Mouse (Mus musculus) forebrain, embryonic 11.5 days (tissue): ENCODE results near the gene Tekt4. TPM values are rescaled to one million over a fixed set of nuclear protein-coding genes. Genes with fewer than 3 reads are reported as not detected.
A peak's percentile ranks its signal among the peaks of the same experiment; 100 is the strongest.

ENCODE experiments used
- ATAC-seq: fragments of 200-750 bp; cut with Nextera tagmentation; replicated peaks from 2 replicates; pipeline ENCODE4 v1.8.0; 2017; ENCODE audit warnings: moderate TSS enrichment; ENCODE audit not compliant: low FRiP score
- DNase-seq: peaks from one replicate; pipeline ENCODE4 v3.0.0-alpha.2; 2017; ENCODE audit warnings: low spot score
- H3K27ac ChIP-seq: fragments of 300-500 bp; sonication (generic); 2 replicates; pipeline ENCODE4 v1.5.1; 2014; ENCODE audit warnings: low read depth, low read length
- H3K27me3 ChIP-seq: fragments of 300-500 bp; sonication (generic); 2 replicates; pipeline ENCODE4 v1.6.1; 2014; ENCODE audit warnings: mild to moderate bottlenecking, low read length, mixed read lengths; ENCODE audit not compliant: control insufficient read depth, insufficient read depth
- H3K36me3 ChIP-seq: fragments of 300-500 bp; sonication (generic); 2 replicates; pipeline ENCODE4 v1.6.1; 2014; ENCODE audit warnings: mild to moderate bottlenecking, low read length, moderate library complexity, mixed read lengths; ENCODE audit not compliant: control insufficient read depth, insufficient read depth
- H3K4me1 ChIP-seq: fragments of 300-500 bp; sonication (generic); replicated peaks from 2 replicates; pipeline ENCODE4 v1.6.1; 2014; ENCODE audit warnings: low read length, mixed read lengths; ENCODE audit not compliant: control insufficient read depth, insufficient read depth
- H3K4me2 ChIP-seq: fragments of 300-500 bp; sonication (generic); 2 replicates; pipeline ENCODE4 v1.6.1; 2014; ENCODE audit warnings: low read depth, mild to moderate bottlenecking, low read length, moderate library complexity, mixed read lengths; ENCODE audit not compliant: severe bottlenecking
- H3K4me3 ChIP-seq: fragments of 300-500 bp; sonication (generic); 2 replicates; pipeline ENCODE4 v1.5.1; 2014; ENCODE audit warnings: low read depth, low read length
- H3K9ac ChIP-seq: fragments of 300-500 bp; sonication (generic); 2 replicates; pipeline ENCODE4 v1.6.1; 2014; ENCODE audit warnings: low read length
- H3K9me3 ChIP-seq: fragments of 300-500 bp; sonication (generic); 2 replicates; pipeline ENCODE4 v1.6.1; 2016; ENCODE audit warnings: low read length, mixed read lengths; ENCODE audit not compliant: control insufficient read depth
- WGBS: fragments of 180-500 bp; shearing (Covaris S2); extraction: QIAGEN DNeasy Blood & Tissue Kit; methylation state at CpG from one replicate; pipeline ENCODE4 v1.1.7; 2014; 5-methylcytosine and 5-hydroxymethylcytosine counted together
- polyA plus RNA-seq: library from polyadenylated mRNA; unstranded; fragments of >200 nt; fragmentation: Nextera tagmentation; extraction: Ambion mirVana; gene quantifications from 2 replicates; pipeline ENCODE4 v1.2.1, GENCODE M21; 2014

The Tekt4 gene
- polyA plus RNA-seq, 1 experiment from 2014 or later: 0.12 TPM

DNA sequence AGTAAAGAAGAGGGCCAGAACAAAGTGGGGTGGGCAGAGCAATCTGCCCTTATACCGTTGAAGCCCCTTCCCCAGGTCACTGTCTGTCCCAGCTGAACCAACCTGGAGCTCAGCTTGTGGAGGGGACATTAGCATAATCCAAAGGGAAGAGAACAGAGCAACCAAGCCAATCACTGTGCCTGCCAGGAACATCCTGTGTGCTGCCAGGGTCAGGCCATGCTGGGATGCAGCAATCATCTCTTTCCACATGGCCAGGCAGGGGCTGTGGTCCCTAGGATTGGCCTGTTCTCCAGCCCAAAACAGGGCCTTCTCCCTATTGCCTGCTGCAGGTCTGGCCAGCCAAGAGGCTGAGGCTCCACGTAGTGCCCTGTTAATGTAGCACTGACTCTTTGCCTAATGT is 28.4 kb upstream of the Tekt4 start:
- peaks cover 2% of the 10 kb centered on the region for H3K27me3 ChIP-seq
- no peak for DNase-seq
- no peak overlapping the region for H3K9ac ChIP-seq
- peaks cover 5% of the 10 kb centered on the region for H3K4me1 ChIP-seq
- WGBS: 67% methylated on average over 2 of the region's 2 CpGs
- H3K9me3 ChIP-seq: no peaks in the 10 kb centered on the region
- no peak overlapping the region for H3K4me2 ChIP-seq
- no peak for ATAC-seq
- no peak overlapping the region for H3K4me3 ChIP-seq
- no peak overlapping the region for H3K27ac ChIP-seq
- H3K36me3 ChIP-seq: no peaks in the 10 kb centered on the region

DNA sequence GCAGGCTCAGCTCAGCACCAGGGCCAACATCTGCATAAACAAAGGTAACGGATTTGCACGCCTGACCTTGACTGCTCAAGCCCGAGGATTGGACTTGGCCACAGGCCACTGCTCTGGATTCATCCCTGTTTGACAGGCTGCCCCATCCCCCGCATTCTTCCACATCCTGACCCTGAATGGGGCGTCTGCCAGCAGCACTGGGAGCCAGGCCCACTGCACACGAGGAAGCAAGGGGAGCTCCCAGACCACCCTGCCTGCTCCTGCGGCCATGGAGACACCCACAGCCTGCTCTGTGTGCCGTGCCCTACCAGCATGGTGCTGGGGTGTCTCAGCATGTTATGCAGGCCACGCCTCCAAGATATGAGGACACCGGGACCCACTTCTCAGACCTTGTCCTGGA is 27.0 kb upstream of the Tekt4 start:
- H3K9ac ChIP-seq: no peak overlapping the region
- 48% methylated on average over 10 of the region's 10 CpGs for WGBS

DNA sequence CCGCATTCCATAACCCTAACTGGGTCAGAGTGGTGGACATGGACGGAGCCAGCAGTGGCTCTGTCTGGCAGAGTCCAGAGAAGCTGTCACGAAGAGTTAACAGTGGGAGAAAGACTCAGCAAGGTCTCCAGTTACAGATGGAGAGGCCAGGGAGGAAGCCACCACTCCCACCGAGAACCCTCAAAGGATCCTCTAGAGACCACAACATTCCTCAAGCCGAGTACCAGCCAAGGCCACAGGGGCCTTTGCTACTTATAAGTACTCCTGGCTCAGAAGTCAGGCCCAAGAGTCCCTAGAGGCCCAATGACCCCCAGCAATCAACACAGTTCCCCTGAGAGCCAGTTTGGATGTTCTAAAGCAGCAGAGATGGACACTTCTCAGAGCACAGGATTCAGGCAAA is 25.2 kb upstream of the Tekt4 start:
- H3K27me3 ChIP-seq: peaks cover 24% of the 10 kb centered on the region
- H3K4me1 ChIP-seq: peaks cover 18% of the 10 kb centered on the region
- H3K27ac ChIP-seq: no peak overlapping the region
- ATAC-seq: no peak
- no peak for DNase-seq
- H3K4me2 ChIP-seq: no peak overlapping the region
- no peak overlapping the region for H3K9ac ChIP-seq
- H3K9me3 ChIP-seq: no peaks in the 10 kb centered on the region
- no peaks in the 10 kb centered on the region for H3K36me3 ChIP-seq
- no peak overlapping the region for H3K4me3 ChIP-seq
- 68% methylated on average over 5 of the region's 5 CpGs for WGBS

More for the DNA sequence above, 27.0 kb upstream of the Tekt4 start:
- Histone ChIP-seq H3K4me1 (peaks cover 12% of the 10 kb centered on the region), H3K27ac (no peak overlapping the region), H3K27me3 (peaks cover 16% of the 10 kb centered on the region), H3K4me3 (no peak overlapping the region), H3K4me2 (no peak overlapping the region), H3K9me3 (no peaks in the 10 kb centered on the region), H3K36me3 (no peaks in the 10 kb centered on the region)
- no peak for ATAC-seq
- no peak for DNase-seq

DNA sequence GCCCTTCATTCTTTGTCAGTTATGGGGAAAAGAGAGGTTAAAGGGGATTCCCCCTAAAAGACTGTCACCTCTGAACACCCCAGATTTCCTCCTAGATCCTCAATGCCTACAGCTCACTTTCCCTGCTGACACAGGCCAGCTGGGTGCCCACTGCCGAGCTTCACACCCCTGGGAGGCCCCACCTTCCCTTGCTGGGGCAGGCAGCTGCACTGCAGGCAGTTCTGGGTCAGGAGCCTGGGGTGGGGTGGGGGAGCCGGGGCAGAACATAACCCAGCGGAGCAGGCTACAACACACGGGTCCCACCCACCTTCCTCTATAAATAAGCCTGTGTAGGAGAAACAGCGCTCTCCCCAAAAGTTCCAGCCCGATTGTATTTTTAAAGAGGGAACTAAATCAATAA is 24.5 kb upstream of the Tekt4 start:
- DNase-seq (no peak), ATAC-seq (no peak)
- no peak overlapping the region for H3K4me3 ChIP-seq
- no peaks in the 10 kb centered on the region for H3K9me3 ChIP-seq
- no peaks in the 10 kb centered on the region for H3K36me3 ChIP-seq
- H3K27ac ChIP-seq: no peak overlapping the region
- H3K27me3 ChIP-seq: peaks cover 24% of the 10 kb centered on the region
- H3K9ac ChIP-seq: no peak overlapping the region
- WGBS: 54% methylated on average over 6 of the region's 6 CpGs
- H3K4me2 ChIP-seq: no peak overlapping the region
- peaks cover 20% of the 10 kb centered on the region for H3K4me1 ChIP-seq

DNA sequence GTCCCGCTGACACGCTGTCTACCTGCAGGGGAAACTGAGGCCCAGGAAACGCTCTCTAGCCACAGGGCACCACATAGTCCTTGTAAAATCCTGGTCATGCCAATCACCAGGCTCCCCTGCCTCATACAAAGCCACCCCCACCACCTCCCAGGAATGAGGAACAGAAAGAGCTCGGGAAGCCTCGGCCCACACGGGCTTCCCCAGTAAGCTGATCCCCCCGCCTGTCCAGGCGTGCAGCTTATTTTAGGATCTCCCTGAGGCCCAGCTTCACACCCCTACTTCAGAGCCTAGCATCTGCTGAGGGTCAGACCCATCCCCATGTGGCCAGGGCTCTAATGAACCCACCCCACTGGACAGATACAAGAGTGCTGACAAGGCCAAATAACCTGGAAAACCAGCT is 23.9 kb upstream of the Tekt4 start:
- Histone ChIP-seq H3K4me3 (no peak overlapping the region), H3K4me1 (peaks cover 20% of the 10 kb centered on the region), H3K4me2 (no peak overlapping the region), H3K27me3 (peaks cover 24% of the 10 kb centered on the region), H3K36me3 (no peaks in the 10 kb centered on the region), H3K9ac (no peak overlapping the region), H3K27ac (no peak overlapping the region), H3K9me3 (no peaks in the 10 kb centered on the region)
- ATAC-seq (no peak), DNase-seq (no peak)
- WGBS: 48% methylated on average over 8 of the region's 8 CpGs

DNA sequence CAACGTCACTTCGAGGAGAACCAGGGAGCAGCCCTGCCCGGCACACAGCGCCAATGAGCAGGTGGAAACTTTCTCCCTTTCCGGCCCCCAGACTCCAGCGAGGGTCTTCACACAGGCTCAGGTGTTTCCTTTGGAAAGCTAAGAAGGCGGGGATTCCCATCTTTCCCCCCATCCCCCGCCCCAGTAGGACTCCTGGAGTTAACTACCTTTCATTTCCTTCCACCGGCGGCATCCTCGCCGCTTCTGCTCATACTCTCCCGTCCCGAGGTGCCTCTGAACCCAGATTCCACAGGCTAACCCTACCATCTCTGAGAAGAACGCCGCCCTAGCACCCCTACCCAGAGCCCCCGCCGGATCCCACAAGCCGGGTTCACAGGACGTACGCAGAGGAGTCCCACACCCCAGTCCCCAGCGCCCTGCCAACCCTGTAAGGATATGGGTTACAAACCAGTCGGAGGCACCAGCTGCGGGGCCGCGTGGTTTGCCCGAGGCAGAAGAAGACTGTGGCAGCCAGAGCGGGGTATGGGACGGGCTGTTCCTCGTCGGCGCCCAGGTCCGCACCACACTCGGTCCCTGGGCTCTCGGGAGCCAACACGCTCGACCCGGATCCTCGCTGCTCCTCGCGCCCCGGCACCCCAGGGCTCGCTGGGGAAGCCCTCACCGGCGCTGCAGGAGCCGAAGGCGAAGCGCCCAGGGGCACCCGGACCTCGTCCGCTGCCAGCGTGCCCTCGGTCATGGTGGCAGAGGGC is 21.8 kb upstream of the Tekt4 start:
- WGBS: under 1% methylated on average over 52 of the region's 53 CpGs
- DNase-seq: peak; percentile 74
- Histone ChIP-seq H3K4me2 (peak overlapping the region; percentile 97), H3K36me3 (no peaks in the 10 kb centered on the region), H3K27me3 (peaks cover 26% of the 10 kb centered on the region), H3K4me3 (peak overlapping the region; percentile 64), H3K4me1 (peaks cover 17% of the 10 kb centered on the region), H3K9me3 (no peaks in the 10 kb centered on the region), H3K27ac (no peak overlapping the region), H3K9ac (peak overlapping the region; percentile 66)
- ATAC-seq: no peak

DNA sequence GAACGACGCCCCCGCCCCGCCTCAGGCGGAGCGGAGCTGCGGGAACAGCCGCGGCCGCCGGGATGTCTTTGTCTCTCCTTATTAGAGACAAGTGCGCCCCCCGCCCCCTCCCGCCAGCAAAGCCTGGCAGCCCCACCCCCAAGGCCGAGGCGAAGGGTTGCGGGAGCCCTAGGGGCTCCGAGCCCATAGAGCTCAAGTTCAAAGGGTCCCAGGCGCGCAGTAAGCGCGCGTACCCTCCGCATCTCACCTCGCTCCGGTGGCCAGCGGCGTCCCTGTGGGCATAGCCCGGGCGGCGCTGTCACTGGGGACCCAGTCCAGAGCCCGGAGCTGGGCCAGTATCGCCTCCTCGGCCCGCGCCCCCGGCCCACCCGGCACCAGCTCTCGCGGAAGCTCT is 21.2 kb upstream of the Tekt4 start:
- Histone ChIP-seq H3K36me3 (no peaks in the 10 kb centered on the region), H3K9me3 (no peaks in the 10 kb centered on the region), H3K4me3 (peak overlapping the region; percentile 64), H3K4me1 (peaks cover 16% of the 10 kb centered on the region), H3K27ac (0 out of 2 replicates have a peak overlapping the region, but pooled peaks have one; percentile 7), H3K9ac (peak overlapping the region; percentile 66), H3K4me2 (peak overlapping the region; percentile 97), H3K27me3 (peaks cover 26% of the 10 kb centered on the region)
- peak; percentile 72 for DNase-seq
- ATAC-seq: peak; percentile 65
- 0% methylated on average over 32 of the region's 40 CpGs for WGBS

DNA sequence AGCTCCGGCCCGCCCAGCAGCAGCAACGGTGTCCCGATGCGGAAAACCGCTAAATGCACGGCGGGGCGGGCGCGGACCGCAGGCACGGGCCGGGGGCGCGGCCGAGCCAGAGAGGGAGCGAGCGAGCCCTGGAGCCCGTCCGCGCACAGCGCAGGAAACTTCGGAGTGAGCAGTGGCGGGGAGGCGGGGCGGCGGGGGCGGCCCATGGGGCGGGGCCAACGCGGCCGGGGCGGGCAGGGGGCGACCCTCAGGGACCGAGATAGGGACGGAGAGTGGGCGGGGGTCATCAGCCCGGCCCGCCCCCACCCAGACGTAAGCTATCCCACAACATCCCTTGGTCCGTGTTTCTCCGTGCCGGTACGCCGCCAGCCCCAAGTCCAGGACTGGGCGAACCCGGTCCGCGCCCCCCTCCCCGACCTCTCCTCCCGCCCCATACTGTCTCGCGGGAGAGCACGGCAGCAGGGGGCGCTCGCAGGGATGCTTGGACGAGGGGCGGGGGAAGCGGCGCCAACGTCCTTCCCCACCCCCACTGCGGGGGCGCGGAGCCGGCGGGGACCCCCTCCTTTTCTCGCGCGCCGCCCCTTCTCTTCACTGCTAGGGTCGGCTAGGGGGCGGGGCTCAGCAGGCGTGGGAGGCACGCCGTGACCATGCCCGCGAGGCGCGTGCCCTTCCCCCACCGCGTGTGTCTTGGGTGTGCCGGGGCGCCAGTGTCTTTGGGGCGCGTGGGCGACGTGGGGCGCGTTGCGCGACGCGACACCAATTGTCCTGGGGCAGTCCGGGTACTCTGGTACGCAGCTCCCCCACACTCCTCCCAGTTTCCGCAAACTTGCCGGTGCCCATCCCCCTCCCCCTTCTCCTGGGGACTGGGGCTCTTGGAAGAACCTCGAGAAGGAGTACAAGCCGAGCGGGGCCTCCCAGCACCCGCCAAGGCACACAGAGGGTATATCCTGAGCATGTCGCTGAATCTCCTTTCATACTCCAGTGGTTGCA is 20.5 kb upstream of the Tekt4 start, which contains the start of gene Cacna1h:
TSS of gene Cacna1h (minus strand) at position 167 of the 990 bp plus-strand sequence.
- Histone ChIP-seq H3K36me3 (no peaks in the 10 kb centered on the region), H3K27me3 (peaks cover 26% of the 10 kb centered on the region), H3K4me3 (peak within 1 kb of the TSS; percentile 64), H3K4me1 (peaks cover 16% of the 10 kb centered on the region), H3K9ac (peak within 1 kb of the TSS; percentile 66), H3K27ac (0 out of 2 replicates have a peak within 1 kb of the TSS, but pooled peaks have one; percentile 7), H3K4me2 (peak within 1 kb of the TSS; percentile 97), H3K9me3 (no peaks in the 10 kb centered on the region)
- under 1% methylated on average over 84 of the region's 103 CpGs for WGBS
- ATAC-seq (peak; percentile 86), DNase-seq (peak; percentile 92)
